Mouse (Mus musculus) B cell, adult 2 months (primary cell): ENCODE results near the gene Gusb.

Experiments
- DNase-seq, 2 experiments: peaks; one replicate each; pipeline ENCODE4 v3.0.0; 2022

The Gusb gene

DNA sequence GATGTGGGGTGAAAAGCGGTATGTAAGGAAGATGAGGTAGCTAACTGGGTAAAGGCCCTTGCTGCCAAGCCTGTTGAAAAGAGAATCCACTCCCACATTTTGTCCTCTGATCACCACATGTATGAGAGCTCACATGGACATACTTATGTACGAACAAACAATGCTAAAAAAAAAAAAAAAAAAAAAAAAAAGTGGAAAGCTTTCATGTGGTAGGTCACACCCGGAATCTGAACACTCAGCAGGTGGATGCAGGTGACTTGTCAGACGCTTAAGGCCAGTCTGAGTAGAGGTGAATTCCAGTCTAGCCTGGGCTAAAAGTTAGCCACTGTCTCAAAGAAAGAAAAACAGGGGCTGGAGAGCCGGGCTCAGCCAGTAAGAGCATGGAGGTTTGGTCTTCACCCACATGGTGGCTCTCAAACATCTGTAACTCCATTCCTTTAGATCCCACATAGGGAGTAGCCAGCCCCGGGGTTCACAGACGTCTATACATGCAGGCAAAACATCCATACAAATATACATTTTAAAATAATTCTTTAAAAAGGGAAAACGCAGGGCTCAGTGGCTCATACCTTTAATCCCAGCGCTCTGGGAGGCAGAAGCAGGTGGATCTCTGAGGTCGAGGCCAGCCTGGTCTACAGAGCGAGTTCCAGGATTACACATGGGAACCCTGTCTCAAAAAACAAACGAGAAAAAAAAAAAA, 20.4 kb upstream of the Gusb start:
- DNase-seq, result peak in 1 of 2 experiments; percentile 8

DNA sequence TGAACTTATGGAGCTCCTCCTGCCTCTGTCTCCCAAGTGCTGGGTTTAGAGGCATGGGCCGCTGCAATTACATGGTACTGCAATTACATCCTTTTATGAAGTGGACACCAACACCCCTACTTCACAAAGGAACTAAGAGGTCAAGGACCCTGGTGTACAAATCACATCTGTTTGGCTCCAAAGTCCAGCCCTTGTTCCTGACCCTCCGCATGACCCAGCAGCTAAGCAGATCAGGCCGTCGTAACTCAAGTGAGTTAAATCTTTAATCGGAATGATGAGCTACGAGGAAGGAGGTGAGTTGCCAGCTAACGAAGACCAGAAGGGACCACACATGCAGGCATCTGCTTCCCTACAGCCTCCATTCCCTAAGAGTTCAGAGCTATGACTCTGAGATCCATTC, 19.5 kb upstream of the Gusb start:
- no peak for DNase-seq

DNA sequence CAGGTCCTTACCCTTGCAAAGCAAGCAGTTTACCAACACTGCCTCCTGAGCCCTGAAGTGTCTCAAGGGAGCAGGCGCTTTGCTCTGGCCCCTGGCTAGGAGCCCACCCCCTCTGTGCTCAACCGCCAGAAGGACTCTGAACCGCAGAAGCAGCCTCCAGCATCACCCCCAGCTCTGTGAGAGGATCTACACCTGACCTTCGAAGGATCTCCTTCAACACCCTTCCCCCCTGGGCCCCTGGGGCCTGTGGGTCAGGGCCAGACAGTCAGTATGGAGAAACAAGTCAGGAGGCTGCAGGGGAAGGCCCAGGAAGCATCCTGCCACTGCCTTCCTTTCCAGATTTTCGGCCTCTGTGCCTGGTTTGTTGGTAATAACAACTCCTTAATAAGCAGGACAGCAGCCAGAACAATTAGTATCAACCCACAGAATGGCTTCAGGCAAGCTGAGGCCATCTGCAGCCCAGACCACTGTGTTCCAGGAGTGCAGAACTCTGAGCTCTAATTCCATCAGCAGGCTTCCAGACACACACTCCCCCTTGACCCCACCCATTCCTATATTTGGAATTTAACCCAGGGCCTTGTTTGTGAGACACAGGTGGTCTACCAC, 18.6 kb upstream of the Gusb start:
- DNase-seq, result no peak

DNA sequence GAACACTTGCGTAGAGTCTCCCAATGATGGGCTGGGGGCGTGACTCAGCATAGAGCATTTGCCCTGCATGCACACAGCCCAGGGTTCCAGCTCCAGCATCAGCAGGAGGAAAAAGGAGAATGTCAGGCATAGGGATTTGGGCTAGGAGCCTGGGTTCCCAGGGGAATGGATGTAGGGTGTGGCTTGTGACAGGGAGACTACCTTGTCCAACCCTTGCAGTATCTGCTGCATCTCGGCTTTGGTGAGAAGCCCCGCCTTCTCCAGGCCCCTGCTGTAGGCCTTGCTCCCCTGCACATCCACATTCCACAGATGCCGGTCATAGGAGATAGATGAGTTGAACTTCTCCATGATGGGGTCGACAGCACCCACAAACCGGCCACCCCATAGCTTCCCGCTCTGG, 16.6 kb upstream of the Gusb start:
- no peak for DNase-seq

DNA sequence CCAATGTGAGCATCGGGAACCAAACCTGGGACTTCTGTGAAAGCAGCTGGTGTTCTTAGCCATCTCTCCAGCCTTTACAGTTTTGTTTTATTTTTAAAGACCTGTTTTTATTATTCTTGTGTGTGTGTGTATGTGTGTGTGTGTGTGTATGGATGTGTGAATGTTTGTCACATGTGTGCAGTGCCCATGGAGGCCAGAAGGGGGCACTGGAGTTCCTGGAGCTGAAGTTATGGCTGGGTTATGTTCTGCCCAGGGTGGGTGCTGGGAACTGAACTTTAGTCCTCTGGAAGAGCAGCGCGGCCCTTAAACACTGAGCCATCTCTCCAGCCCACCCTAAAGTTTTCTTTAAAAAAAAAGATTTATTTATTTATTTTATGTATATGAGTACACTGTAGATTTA, 12.3 kb upstream of the Gusb start:
- no peak for DNase-seq

DNA sequence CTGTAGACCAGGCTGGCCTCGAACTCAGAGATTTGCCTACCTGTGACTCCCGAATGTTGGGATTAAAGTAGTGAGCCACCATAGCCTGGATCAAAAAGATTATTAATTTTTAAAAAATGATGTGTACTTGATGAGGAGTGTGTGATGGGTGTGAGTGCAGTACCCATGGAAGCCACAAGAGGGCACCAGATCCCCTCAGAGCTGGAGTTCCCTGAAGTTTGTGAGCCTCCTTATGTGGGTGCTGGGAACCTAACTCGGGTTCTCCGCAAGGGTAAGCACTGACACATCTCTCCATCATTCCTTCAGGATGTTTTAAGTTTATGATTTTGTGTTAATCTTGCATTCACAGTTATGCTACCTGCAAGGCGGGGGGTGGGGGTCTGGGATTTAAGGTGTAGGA, 8.1 kb upstream of the Gusb start:
- DNase-seq, result peak; percentile 56 to 58

DNA sequence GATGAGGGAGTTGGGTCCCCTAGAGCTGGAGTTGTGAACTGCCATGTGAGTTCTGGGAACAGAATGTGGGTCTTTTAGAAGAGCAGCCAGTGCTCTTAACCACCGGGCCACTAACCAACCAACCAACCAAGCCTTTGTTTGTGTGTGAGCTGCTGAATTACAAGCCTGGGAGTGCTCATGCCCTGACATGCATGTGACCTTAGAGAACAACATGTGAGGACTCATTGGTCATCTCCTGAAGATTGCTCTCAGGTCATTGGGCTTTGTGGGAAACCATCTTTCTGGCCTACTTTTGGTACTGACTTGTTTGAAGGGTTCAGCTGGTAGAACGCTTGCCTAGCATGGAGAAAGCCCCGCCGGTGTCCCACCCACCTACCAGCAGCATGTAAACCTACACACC, 6.9 kb upstream of the Gusb start:
- no peak for DNase-seq

DNA sequence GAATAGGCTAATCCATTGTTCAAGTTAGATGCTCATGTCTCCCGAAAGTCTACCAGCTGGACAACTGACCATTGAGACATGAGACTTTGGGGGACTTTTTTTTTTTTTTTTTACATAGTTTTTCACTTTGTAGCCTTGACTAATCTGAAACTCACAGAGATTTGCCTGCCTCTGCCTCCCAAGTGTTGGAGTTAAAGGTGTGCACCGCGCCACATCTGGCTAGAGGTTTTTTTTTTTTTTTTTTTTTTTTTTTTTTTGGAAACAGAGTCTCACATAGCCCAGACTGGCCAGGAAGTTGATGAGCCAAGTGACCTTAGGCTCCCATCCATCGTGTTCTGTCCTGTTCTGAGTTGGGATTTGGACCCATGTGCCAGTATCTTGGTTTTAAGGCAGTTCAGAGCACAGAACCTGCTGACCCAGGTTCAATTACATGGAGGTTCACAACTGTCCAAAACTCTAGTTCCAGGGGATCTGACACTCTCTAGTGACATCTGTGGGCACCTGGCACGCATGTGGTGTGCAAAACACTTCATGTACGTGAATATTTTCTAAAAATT, 5.3 kb upstream of the Gusb start:
- no peak for DNase-seq

DNA sequence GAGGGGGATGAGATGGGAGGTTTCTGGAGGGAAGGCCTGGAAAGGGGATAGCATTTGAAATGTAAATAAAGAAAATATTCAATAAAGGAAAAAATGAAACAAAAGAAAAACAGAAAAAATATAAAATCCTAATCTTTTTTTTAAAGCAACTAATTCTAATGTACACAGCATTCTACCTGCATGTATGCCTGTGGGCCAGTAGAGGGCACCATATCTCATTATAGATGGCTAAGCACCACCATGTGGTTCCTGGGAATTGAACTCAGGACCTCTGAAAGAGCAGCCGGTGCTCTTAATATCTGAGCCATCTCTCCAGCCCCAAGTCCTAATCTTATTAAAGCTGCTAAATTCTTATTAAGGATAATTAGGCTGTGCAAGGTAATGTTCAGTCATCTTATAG, 4.5 kb upstream of the Gusb start:
- DNase-seq, result peak; percentile 28 to 36

DNA sequence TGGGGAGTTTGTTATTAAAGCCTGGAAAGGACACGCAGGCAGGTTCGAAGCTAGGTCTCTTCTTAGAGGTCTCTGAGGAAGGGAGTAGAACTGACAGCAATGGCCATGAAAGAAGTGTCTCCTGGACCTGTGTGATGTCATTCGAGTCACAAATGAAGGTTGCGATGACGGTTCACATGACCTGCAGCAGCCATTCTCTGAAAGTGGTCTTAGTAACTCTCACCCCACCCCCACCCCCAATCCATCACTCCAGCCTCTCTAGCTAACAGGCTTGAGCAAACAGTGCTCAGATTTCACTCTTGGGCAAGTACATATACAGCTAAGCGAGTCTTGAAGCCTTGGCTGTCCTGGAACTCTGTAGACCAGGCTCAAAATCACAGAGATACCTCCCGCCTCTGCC, 380 bp upstream of the Gusb start:
- DNase-seq, result no peak

DNA sequence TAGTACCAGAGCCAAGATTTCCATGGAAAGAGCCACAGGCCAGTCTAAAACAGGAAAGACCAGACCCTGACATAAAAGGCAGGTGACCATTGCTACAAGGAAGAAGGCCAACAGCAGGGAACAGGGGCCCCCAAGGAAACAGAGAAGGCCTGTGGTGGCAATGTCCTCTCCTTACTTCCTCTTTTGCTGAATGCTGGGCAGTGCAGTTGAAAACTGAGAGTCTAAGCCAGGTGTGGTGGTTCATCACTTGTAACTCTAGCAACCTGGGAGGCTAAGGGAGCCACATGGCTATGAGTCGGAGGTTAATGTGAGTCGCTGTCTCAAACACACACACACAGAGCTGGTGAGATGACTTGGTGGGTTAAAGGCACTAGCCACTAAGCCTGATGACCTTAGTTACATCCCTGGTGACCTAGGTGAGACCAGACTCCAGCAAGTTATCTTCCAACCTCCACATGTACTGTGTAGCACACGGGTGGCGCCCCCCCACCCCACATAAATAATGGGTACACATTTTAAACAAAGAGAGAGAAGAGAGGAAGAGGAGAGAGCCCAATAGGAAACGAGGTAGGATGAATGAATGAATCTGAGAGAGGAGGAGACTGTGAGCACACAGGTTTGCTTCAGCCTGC, 1.4 kb downstream of the Gusb start:
- peak; percentile 36 to 46 for DNase-seq

DNA sequence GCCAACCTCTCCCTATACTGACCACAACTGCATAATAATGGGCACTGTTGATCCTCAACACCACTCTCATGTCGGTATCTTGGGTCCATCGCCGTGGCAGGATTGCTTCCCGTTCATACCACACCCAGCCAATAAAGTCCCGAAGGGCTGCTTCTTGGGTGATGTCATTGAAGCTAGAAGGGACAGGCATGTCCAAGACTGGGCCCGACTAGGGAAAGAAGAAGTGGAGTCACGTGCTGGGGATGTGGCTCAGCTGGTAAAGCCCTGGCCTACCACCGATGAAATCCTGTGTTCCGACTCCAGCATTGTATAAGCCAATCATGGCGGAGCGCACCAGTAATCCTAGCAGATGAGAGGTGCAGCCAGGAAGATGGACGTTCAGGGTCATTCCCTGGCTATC, 2.1 kb downstream of the Gusb start:
- DNase-seq, result no peak

DNA sequence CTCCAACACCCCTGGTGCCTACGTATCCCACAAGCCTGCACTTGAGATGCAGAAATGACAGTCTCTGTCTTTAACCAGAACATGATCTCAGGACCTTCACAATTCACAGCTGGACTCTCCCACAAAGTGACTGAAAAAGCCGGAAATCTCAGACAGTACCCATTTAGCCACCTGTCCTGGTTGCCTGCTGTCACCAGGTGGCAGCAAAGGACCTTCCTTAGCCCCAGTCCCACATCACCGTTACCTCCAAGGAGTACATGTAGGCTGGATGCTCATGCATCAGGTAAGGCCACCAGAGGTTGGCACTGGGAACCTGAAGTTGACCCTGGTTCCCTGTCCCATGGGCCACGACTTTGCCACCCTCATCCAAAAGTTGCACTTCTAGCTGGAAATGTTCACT, 3.8 kb downstream of the Gusb start:
- peak; percentile 74 to 77 for DNase-seq

DNA sequence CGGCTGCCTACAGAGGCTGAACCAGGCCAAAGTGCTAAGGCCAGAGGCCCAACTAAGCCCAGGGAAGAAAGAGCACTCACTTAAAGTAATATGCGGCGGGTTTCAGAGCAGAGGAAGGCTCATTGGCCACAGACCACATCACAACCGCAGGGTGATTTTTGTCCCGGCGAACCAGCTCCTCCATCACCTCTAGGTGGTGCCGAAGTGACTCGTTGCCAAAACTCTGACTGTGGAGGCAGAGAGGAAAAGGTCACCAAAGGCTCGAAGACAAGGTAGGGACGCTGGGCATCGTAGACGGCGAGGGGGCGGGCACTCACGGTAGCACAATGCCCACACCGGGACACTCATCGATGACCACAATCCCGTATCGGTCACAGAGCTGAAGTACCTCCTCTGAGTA, 5.1 kb downstream of the Gusb start:
- no peak for DNase-seq

DNA sequence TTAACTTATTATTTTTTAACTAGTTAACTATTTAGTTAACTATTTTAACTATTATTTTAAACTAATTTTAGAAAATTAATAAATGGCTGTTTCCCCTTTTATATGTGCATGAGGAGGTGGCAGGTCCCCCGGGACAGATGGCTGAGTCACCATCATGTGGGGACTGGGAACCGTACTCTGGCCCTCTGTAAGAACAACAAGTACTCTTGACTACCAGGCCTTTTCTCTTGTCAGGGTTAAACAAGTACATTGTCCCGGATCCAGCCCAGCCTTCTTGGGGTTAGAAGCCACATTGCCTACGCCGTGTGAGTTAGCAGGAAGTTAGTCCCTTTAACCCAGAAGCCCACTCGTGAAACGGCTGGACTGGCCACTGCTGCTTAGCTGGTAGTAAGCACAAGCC, 7.9 kb downstream of the Gusb start:
- DNase-seq, result no peak

DNA sequence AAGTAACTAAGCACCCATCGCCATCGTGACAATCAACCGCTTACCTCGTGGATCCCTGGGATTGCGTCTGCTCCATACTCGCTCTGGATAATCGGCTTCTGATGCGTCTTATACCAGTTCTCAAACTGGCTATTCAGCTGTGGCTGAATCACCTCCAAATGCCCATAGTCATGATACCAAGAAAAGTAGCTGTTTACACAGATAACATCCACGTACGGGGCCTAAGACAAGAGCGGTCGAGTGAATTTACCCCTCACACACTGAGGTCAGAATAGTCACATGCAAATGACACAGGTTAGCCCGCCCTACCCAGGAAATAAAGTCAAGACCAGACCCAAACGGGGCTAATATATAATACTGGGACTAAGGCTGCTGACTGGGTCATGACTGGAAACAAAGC, 9.5 kb downstream of the Gusb start:
- DNase-seq, result no peak

DNA sequence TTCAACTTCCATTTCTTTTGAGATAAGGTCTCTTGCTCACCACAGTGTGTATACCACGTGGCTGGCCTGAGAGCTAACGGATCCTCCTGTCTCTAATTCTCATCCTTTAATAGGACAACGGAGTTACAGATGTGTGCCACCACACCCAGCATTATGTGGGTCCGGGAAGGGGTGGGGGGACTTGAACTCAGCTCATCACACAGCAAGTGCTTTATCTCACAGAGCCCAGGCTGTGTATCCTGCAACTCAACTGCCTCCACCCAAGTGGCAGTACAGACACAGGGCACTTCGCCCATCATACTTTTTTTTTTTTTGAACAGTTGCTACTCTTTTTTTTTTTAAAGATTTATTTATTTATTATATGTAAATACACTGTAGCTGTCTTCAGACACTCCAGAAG, 11.0 kb downstream of the Gusb start:
- no peak for DNase-seq

DNA sequence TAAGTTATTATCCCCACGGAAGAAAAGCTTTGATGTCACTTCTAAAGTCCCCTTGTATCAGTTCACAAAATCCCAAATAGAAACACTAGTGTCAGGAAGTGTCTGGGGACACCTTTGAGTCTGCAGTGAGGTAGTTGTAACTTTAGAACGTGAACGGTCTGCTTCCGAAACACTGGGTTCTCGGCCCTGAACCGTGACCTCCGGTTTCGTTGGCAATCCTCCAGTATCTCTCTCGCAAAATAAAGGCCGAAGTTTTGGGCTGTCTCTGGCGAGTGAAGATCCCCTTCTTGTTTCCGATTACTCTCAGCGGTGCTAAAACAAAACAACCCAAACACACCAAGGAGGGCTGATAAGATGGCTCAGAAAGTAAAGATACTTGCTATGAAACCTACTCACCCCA, 13.5 kb downstream of the Gusb start:
- DNase-seq, result no peak

DNA sequence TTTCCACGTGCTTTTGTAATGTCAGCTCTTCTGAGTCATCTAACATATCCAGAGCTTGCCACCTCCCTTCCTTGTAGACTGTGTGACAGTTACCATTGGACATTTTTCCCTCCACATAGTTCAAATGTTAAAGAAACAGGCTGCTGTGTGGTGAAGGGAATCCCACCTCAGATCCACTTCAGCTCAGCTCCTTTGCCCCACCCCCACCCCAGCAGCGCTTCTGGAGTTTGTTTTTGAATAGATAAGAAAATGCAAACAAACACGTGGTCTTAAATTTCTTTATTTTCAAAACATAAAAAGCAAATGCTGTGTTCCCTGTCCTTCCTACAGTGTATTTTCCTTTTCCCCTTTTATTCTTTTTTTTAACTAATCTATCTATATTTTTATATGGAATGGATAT, 22.6 kb downstream of the Gusb start:
- no peak for DNase-seq

DNA sequence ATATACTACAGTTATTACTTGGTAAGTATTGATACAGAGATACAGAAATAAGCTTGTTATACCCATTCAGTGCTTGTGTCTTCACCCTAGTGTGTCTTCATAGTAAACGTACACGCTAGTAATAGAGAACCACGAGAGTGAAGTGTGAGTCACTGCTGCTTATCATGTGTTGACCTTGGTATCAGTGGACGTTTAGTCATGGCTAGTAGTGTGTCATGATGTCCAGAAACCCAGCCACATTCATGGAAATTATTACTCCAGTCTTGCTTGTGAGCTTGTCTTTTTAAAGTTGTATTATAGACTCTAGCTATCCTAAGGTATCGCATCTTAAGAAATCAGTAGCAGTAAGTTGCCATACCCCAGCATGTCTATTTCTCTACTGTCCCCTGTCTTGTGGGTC, 24.2 kb downstream of the Gusb start:
- no peak for DNase-seq

DNA sequence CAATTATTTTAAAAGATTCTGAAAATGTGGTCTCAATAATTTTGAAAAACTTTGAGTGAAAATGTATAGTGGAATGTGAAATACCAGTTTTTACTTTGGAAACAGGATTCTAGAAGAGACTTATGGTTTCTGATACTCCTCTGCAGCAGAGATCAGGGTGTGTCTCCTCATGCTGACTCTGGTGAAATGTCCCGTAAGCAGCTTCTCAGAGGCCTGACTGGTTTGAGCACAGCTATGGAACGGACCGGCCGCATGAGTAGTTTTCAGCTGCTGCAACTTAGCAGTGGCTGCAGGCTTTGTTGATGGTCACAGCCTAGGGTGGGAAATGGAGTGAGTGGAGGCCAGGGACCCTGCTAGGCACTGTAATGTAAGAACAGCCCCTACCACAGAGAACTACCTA, 25.1 kb downstream of the Gusb start:
- no peak for DNase-seq

DNA sequence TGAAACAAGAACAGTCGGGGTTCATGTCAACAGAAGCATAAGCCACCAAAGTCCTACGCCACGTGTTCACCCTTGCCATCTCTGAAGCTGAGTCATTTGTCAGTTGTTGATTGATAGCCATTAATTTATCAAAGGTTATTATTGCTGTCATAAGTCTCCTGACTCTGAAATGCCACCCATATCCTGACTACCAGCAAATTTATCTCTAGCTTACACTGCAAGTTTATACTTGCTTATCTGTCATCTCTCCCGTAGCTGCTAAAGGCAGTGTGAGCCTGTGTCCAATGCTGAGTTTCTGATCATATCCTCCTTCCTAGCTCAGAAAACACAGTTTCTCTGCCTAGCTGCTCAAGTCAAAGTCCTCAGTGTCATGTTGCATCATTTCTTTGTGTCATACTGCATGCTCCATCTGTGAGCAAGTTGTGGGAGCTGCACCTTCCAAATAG, 28.0 kb downstream of the Gusb start:
- no peak for DNase-seq

DNA sequence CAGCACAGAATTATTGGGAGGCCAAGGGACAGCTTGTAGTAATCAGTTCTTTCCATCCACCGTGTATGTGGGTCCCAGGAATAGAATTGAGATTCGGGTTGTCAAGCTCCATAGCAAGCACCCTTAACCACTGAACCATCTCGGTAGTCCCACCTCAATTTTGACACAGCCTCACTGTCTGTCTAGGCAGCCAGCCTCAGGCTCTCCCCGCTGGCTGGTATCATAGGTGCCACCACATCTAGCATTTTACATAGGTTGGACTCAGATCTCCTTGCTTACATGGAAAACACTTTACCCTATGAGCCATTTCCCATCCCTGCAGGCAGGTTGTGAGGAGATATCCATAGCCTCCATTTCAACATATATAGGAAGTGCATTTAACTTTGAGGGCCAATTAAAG, 28.5 kb downstream of the Gusb start:
- no peak for DNase-seq

DNA sequence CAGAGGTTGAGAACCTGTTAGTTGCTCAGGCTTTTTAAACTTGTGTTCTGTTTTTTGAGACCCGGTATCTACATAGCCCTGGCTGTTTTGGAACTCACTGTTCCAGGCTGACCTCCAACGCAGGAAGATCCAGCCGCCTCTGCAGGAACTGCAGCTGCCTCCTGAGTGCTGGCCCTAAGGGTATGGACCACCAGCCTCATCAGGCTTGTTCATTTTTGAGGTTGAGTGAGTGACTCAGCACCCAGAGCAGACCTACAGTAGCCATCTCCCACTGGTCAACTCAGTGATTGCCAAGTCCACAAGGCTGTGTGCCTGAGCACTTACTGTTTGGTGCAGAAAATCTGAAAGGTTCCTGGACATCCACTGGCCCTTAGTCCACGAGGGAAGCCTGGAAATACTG, 31.4 kb downstream of the Gusb start:
- no peak for DNase-seq
